Mouse (Mus musculus): Measurements from ENCODE around the gene Mrs2. TPM values are rescaled to one million over a fixed set of nuclear protein-coding genes. Genes with fewer than 3 reads are reported as not detected.
"Not testable (repeated sequence)": the region's sequence is repeated elsewhere in the genome, so short reads cannot be mapped to it uniquely, and the experiment has no call there.

The Mrs2 gene
- polyA plus RNA-seq, 1 experiment from 2014 or later = 24.4 TPM

GRCm38 (mm10) chr13:24999538-24999937, 20.6 kb downstream of the Mrs2 start:
- H3K9me3 ChIP-seq (ENCODE audit: control insufficient read depth, low read length) = no peaks in the 10 kb centered on the region
- DNase-seq (ENCODE audit: low spot score) = no peak
- H3K9ac ChIP-seq (ENCODE audit: low read depth, low read length) = no peak overlapping the region
- ATAC-seq (ENCODE audit: low FRiP score) = no peak
- H3K4me2 ChIP-seq (replicated peaks; ENCODE audit: low read depth, low read length) = no peak overlapping the region
- WGBS = 95% methylated on average over 2 of the region's 2 CpGs
- H3K27me3 ChIP-seq (ENCODE audit: control insufficient read depth, insufficient read depth, low read length) = no peaks in the 10 kb centered on the region
- no peak overlapping the region for H3K4me3 ChIP-seq (ENCODE audit: low read depth, low read length)
- no peak overlapping the region for H3K27ac ChIP-seq (ENCODE audit: low read depth, low read length)
- H3K4me1 ChIP-seq (replicated peaks; ENCODE audit: control insufficient read depth, insufficient read depth, low read length) = no peaks in the 10 kb centered on the region
- peaks cover 12% of the 10 kb centered on the region for H3K36me3 ChIP-seq (ENCODE audit: control insufficient read depth, insufficient read depth, low read length)

- Histone ChIP-seq H3K27me3 (ENCODE audit: control insufficient read depth, insufficient read depth, low read length) (no peaks in the 10 kb centered on the region), H3K4me2 (replicated peaks; ENCODE audit: low read depth, low read length) (no peak overlapping the region), H3K9me3 (ENCODE audit: control insufficient read depth, low read length) (no peaks in the 10 kb centered on the region), H3K4me1 (replicated peaks; ENCODE audit: control insufficient read depth, insufficient read depth, low read length) (no peaks in the 10 kb centered on the region), H3K9ac (ENCODE audit: low read depth, low read length) (no peak overlapping the region), H3K36me3 (ENCODE audit: control insufficient read depth, insufficient read depth, low read length) (peaks cover 12% of the 10 kb centered on the region), H3K4me3 (ENCODE audit: low read depth, low read length) (no peak overlapping the region), H3K27ac (ENCODE audit: low read depth, low read length) (no peak overlapping the region)
- DNase-seq (ENCODE audit: low spot score) = no peak
- ATAC-seq (ENCODE audit: low FRiP score) = no peak
- 53% methylated on average over 2 of the region's 2 CpGs for WGBS
Observed at GRCm38 (mm10) chr13:24993160-24993559, 27.0 kb downstream of the Mrs2 start.

- Histone ChIP-seq H3K36me3 (ENCODE audit: control insufficient read depth, insufficient read depth, low read length) (no peaks in the 10 kb centered on the region), H3K27me3 (ENCODE audit: control insufficient read depth, insufficient read depth, low read length) (no peaks in the 10 kb centered on the region), H3K4me3 (ENCODE audit: low read depth, low read length) (no peak overlapping the region), H3K27ac (ENCODE audit: low read depth, low read length) (no peak overlapping the region), H3K4me1 (replicated peaks; ENCODE audit: control insufficient read depth, insufficient read depth, low read length) (no peaks in the 10 kb centered on the region), H3K9me3 (ENCODE audit: control insufficient read depth, low read length) (no peaks in the 10 kb centered on the region), H3K4me2 (replicated peaks; ENCODE audit: low read depth, low read length) (no peak overlapping the region), H3K9ac (ENCODE audit: low read depth, low read length) (no peak overlapping the region)
- DNase-seq (ENCODE audit: low spot score) = no peak
- 86% methylated on average over 6 of the region's 6 CpGs for WGBS
- ATAC-seq (ENCODE audit: low FRiP score) = no peak
Observed at GRCm38 (mm10) chr13:24989006-24989405, 31.2 kb downstream of the Mrs2 start.

- WGBS = 41% methylated on average over 7 of the region's 7 CpGs
- peak; percentile 67 for ATAC-seq (ENCODE audit: low FRiP score)
Observed at GRCm38 (mm10) chr13:24988391-24988790, 31.8 kb downstream of the Mrs2 start.

GRCm38 (mm10) chr13:24985435-24985834, 34.7 kb downstream of the Mrs2 start:
- no peak for ATAC-seq (ENCODE audit: low FRiP score)
- Histone ChIP-seq H3K9me3 (ENCODE audit: control insufficient read depth, low read length) (no peaks in the 10 kb centered on the region), H3K4me1 (replicated peaks; ENCODE audit: control insufficient read depth, insufficient read depth, low read length) (no peaks in the 10 kb centered on the region), H3K4me2 (replicated peaks; ENCODE audit: low read depth, low read length) (no peak overlapping the region), H3K27me3 (ENCODE audit: control insufficient read depth, insufficient read depth, low read length) (no peaks in the 10 kb centered on the region), H3K36me3 (ENCODE audit: control insufficient read depth, insufficient read depth, low read length) (no peaks in the 10 kb centered on the region), H3K27ac (ENCODE audit: low read depth, low read length) (no peak overlapping the region), H3K4me3 (ENCODE audit: low read depth, low read length) (no peak overlapping the region), H3K9ac (ENCODE audit: low read depth, low read length) (no peak overlapping the region)
- no peak for DNase-seq (ENCODE audit: low spot score)
- WGBS = 69% methylated on average over 2 of the region's 2 CpGs

More at GRCm38 (mm10) chr13:24988391-24988790, 31.8 kb downstream of the Mrs2 start:
- Histone ChIP-seq H3K27ac (ENCODE audit: low read depth, low read length) (no peak overlapping the region), H3K4me2 (replicated peaks; ENCODE audit: low read depth, low read length) (no peak overlapping the region), H3K9ac (ENCODE audit: low read depth, low read length) (no peak overlapping the region), H3K27me3 (ENCODE audit: control insufficient read depth, insufficient read depth, low read length) (no peaks in the 10 kb centered on the region), H3K4me1 (replicated peaks; ENCODE audit: control insufficient read depth, insufficient read depth, low read length) (no peaks in the 10 kb centered on the region), H3K36me3 (ENCODE audit: control insufficient read depth, insufficient read depth, low read length) (no peaks in the 10 kb centered on the region), H3K9me3 (ENCODE audit: control insufficient read depth, low read length) (no peaks in the 10 kb centered on the region), H3K4me3 (ENCODE audit: low read depth, low read length) (no peak overlapping the region)
- DNase-seq (ENCODE audit: low spot score) = peak; percentile 66

GRCm38 (mm10) chr13:24981031-24981430, 39.1 kb downstream of the Mrs2 start:
- Histone ChIP-seq H3K9ac (ENCODE audit: low read depth, low read length) (no peak overlapping the region), H3K4me1 (replicated peaks; ENCODE audit: control insufficient read depth, insufficient read depth, low read length) (no peaks in the 10 kb centered on the region), H3K27ac (ENCODE audit: low read depth, low read length) (no peak overlapping the region), H3K27me3 (ENCODE audit: control insufficient read depth, insufficient read depth, low read length) (no peaks in the 10 kb centered on the region), H3K4me3 (ENCODE audit: low read depth, low read length) (no peak overlapping the region), H3K9me3 (ENCODE audit: control insufficient read depth, low read length) (no peaks in the 10 kb centered on the region), H3K4me2 (replicated peaks; ENCODE audit: low read depth, low read length) (no peak overlapping the region), H3K36me3 (ENCODE audit: control insufficient read depth, insufficient read depth, low read length) (no peaks in the 10 kb centered on the region)
- ATAC-seq (ENCODE audit: low FRiP score) (no peak), DNase-seq (ENCODE audit: low spot score) (no peak)
- WGBS = 87% methylated on average over 6 of the region's 6 CpGs

GRCm38 (mm10) chr13:24977820-24978342, 42.3 kb downstream of the Mrs2 start:
- no peak overlapping the region for H3K4me2 ChIP-seq (replicated peaks; ENCODE audit: low read depth, low read length)
- H3K9me3 ChIP-seq (ENCODE audit: control insufficient read depth, low read length) = no peaks in the 10 kb centered on the region
- H3K27me3 ChIP-seq (ENCODE audit: control insufficient read depth, insufficient read depth, low read length) = no peaks in the 10 kb centered on the region
- no peaks in the 10 kb centered on the region for H3K4me1 ChIP-seq (replicated peaks; ENCODE audit: control insufficient read depth, insufficient read depth, low read length)
- no peak overlapping the region for H3K9ac ChIP-seq (ENCODE audit: low read depth, low read length)
- no peak overlapping the region for H3K27ac ChIP-seq (ENCODE audit: low read depth, low read length)
- no peak overlapping the region for H3K4me3 ChIP-seq (ENCODE audit: low read depth, low read length)
- DNase-seq (ENCODE audit: low spot score) (no peak), ATAC-seq (ENCODE audit: low FRiP score) (no peak)
- H3K36me3 ChIP-seq (ENCODE audit: control insufficient read depth, insufficient read depth, low read length) = no peaks in the 10 kb centered on the region
- 90% methylated on average over 5 of the region's 5 CpGs for WGBS

- no peak for DNase-seq (ENCODE audit: low spot score)
- 60% methylated on average over 4 of the region's 4 CpGs for WGBS
- no peaks in the 10 kb centered on the region for H3K27me3 ChIP-seq (ENCODE audit: control insufficient read depth, insufficient read depth, low read length)
- no peaks in the 10 kb centered on the region for H3K4me1 ChIP-seq (replicated peaks; ENCODE audit: control insufficient read depth, insufficient read depth, low read length)
- no peaks in the 10 kb centered on the region for H3K9me3 ChIP-seq (ENCODE audit: control insufficient read depth, low read length)
- ATAC-seq (ENCODE audit: low FRiP score) = no peak
- H3K36me3 ChIP-seq (ENCODE audit: control insufficient read depth, insufficient read depth, low read length) = no peaks in the 10 kb centered on the region
- H3K27ac ChIP-seq (ENCODE audit: low read depth, low read length) = no peak overlapping the region
- H3K4me2 ChIP-seq (replicated peaks; ENCODE audit: low read depth, low read length) = no peak overlapping the region
- H3K4me3 ChIP-seq (ENCODE audit: low read depth, low read length) = no peak overlapping the region
- H3K9ac ChIP-seq (ENCODE audit: low read depth, low read length) = no peak overlapping the region
Observed at GRCm38 (mm10) chr13:24976384-24976783, 43.8 kb downstream of the Mrs2 start.

GRCm38 (mm10) chr13:24971776-24972175, 48.4 kb downstream of the Mrs2 start:
- not testable (repeated sequence) for H3K27me3 ChIP-seq (ENCODE audit: control insufficient read depth, insufficient read depth, low read length); H3K27ac ChIP-seq (ENCODE audit: low read depth, low read length); H3K9me3 ChIP-seq (ENCODE audit: control insufficient read depth, low read length); H3K9ac ChIP-seq (ENCODE audit: low read depth, low read length); DNase-seq (ENCODE audit: low spot score); H3K36me3 ChIP-seq (ENCODE audit: control insufficient read depth, insufficient read depth, low read length); ATAC-seq (ENCODE audit: low FRiP score); H3K4me2 ChIP-seq (replicated peaks; ENCODE audit: low read depth, low read length); H3K4me3 ChIP-seq (ENCODE audit: low read depth, low read length); H3K4me1 ChIP-seq (replicated peaks; ENCODE audit: control insufficient read depth, insufficient read depth, low read length)
- WGBS = 82% methylated on average over 3 of the region's 3 CpGs
